In genomic region chr15:31334829-31335228, GRCm38 (mm10) we compare ENCODE assay signal across 31 mouse cellular contexts.
"Had no signal": no experiment of that assay in that cellular context is flagged by ENCODE, and none has a peak within 500 bp of the region (broad histone marks: within the 10 kb centered on the region; RNA-seq: fewer than 3 reads in every experiment).

No protein-coding gene starts in this region.

- H3K27ac ChIP-seq: limb, embryonic 10.5 days; limb, embryonic 12.5 days; limb, embryonic 13.5 days; limb, embryonic 15.5 days; liver, embryonic 12.5 days; liver, embryonic 13.5 days; liver, embryonic 14.5 days; liver, embryonic 15.5 days; lung, embryonic 15.5 days; midbrain, embryonic 10.5 days; midbrain, embryonic 12.5 days; midbrain, embryonic 13.5 days; midbrain, embryonic 15.5 days; neural tube, embryonic 12.5 days had no signal

- H3K4me1 ChIP-seq: limb, embryonic 10.5 days; limb, embryonic 12.5 days; limb, embryonic 13.5 days; limb, embryonic 15.5 days; liver, embryonic 13.5 days; liver, embryonic 15.5 days; lung, embryonic 15.5 days; midbrain, embryonic 13.5 days; midbrain, embryonic 15.5 days had no signal

- H3K36me3 ChIP-seq: limb, embryonic 10.5 days; limb, embryonic 12.5 days; limb, embryonic 13.5 days; limb, embryonic 15.5 days; liver, embryonic 12.5 days; liver, embryonic 13.5 days; liver, embryonic 15.5 days; lung, embryonic 15.5 days; midbrain, embryonic 10.5 days; midbrain, embryonic 12.5 days; midbrain, embryonic 13.5 days; midbrain, embryonic 15.5 days; neural tube, embryonic 12.5 days had no signal

- H3K27me3 ChIP-seq: limb, embryonic 12.5 days; limb, embryonic 13.5 days; limb, embryonic 15.5 days; liver, embryonic 12.5 days; liver, embryonic 13.5 days; liver, embryonic 15.5 days; lung, embryonic 15.5 days; megakaryocyte, embryonic 14.5 days; midbrain, embryonic 12.5 days; midbrain, embryonic 13.5 days; midbrain, embryonic 15.5 days; neural tube, embryonic 12.5 days had no signal

- H3K9ac ChIP-seq: limb, embryonic 12.5 days; limb, embryonic 13.5 days; limb, embryonic 15.5 days; liver, embryonic 12.5 days; liver, embryonic 13.5 days; liver, embryonic 14.5 days; liver, embryonic 15.5 days; liver, postnatal 0 days; lung, embryonic 14.5 days; lung, embryonic 15.5 days; midbrain, embryonic 12.5 days; midbrain, embryonic 13.5 days; midbrain, embryonic 15.5 days; neural tube, embryonic 12.5 days had no signal

- DNase-seq: left cerebral cortex, postnatal 4 days; liver; liver, embryonic 13.5 days; liver, postnatal 0 days; lung, adult 18-20 months; lung, adult 2 months; lung, embryonic 14.5 days; lung, postnatal 10 days; lung, postnatal 14 days; lung, postnatal 36 days; lung, postnatal 4 days; midbrain, embryonic 14.5 days had no signal

- ATAC-seq: liver, embryonic 12.5 days; liver, postnatal 0 days; lung, postnatal 0 days; midbrain, embryonic 13.5 days; midbrain, embryonic 15.5 days; midbrain, embryonic 16.5 days had no signal

- H3K9me3 ChIP-seq: limb, embryonic 10.5 days; limb, embryonic 12.5 days; limb, embryonic 13.5 days; limb, embryonic 15.5 days; liver, embryonic 12.5 days; liver, embryonic 13.5 days; liver, embryonic 15.5 days; lung, embryonic 15.5 days; megakaryocyte, embryonic 14.5 days; midbrain, embryonic 10.5 days; midbrain, embryonic 12.5 days; midbrain, embryonic 13.5 days; midbrain, embryonic 15.5 days; neural tube, embryonic 12.5 days had no signal

- H3K4me2 ChIP-seq: limb, embryonic 12.5 days; limb, embryonic 13.5 days; limb, embryonic 15.5 days; liver, embryonic 11.5 days; liver, embryonic 12.5 days; liver, embryonic 13.5 days; liver, embryonic 15.5 days; lung, embryonic 14.5 days; lung, embryonic 15.5 days; midbrain, embryonic 11.5 days; midbrain, embryonic 12.5 days; midbrain, embryonic 13.5 days; midbrain, embryonic 15.5 days; neural tube, embryonic 12.5 days had no signal

- H3K4me3 ChIP-seq: limb, embryonic 10.5 days; limb, embryonic 12.5 days; limb, embryonic 13.5 days; limb, embryonic 15.5 days; liver, embryonic 12.5 days; liver, embryonic 13.5 days; liver, embryonic 15.5 days; lung, embryonic 15.5 days; megakaryocyte, embryonic 14.5 days; midbrain, embryonic 10.5 days; midbrain, embryonic 12.5 days; midbrain, embryonic 13.5 days; midbrain, embryonic 15.5 days; myocyte; neural tube, embryonic 12.5 days had no signal
